ENCODE assay signal across 23 mouse cellular contexts in the genomic region with DNA sequence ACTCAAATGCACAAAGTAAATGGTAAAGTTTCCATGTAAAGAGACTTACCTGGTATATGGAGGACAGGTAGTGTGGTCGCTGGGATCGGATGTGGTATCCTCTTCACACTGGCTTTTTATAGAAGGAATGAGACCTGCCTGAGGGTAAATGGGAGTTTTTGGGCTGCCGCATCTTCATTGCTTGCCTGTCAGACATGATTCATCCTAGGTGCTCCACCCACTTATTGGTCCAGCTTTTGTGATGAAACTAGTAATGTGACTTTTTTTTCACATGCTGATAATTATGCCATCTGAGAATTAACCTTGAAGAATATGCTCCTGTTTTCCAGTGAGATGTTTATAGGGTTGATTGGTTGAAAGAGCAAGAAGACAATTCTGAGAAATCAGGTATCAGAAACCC. TPM values are rescaled to one million over a fixed set of nuclear protein-coding genes. Genes with fewer than 3 reads are reported as not detected.
"Had no signal": no experiment of that assay in that cellular context is flagged by ENCODE, and none has a peak within 500 bp of the region (broad histone marks: within the 10 kb centered on the region; RNA-seq: fewer than 3 reads in every experiment).

TSS of gene Sprr1b (minus strand) at position 101 of the 400 bp plus-strand sequence.

- H3K4me1 ChIP-seq: liver, embryonic 15.5 days; megakaryocyte, embryonic 14.5 days; midbrain, embryonic 13.5 days; midbrain, embryonic 15.5 days; neural tube, embryonic 12.5 days; stomach, embryonic 15.5 days had no signal

- H3K36me3 ChIP-seq: liver, embryonic 15.5 days; midbrain, embryonic 13.5 days; midbrain, embryonic 15.5 days; neural tube, embryonic 12.5 days; stomach, embryonic 15.5 days had no signal

- DNase-seq: liver, postnatal 0 days; lung, embryonic 14.5 days; lung, postnatal 14 days; lung, postnatal 36 days; right cerebral cortex, postnatal 14 days; thymus, adult 18-20 months; thymus, postnatal 14 days; thymus, postnatal 36 days had no signal

- H3K4me2 ChIP-seq: liver, embryonic 15.5 days; lung, embryonic 14.5 days; midbrain, embryonic 11.5 days; midbrain, embryonic 13.5 days; midbrain, embryonic 15.5 days; neural tube, embryonic 12.5 days; stomach, embryonic 15.5 days had no signal

- ATAC-seq: liver, postnatal 0 days; midbrain, embryonic 13.5 days; midbrain, embryonic 15.5 days had no signal

- H3K27me3 ChIP-seq: liver, embryonic 15.5 days; megakaryocyte, embryonic 14.5 days; midbrain, embryonic 13.5 days; midbrain, embryonic 15.5 days; neural tube, embryonic 12.5 days; stomach, embryonic 15.5 days had no signal

- H3K9ac ChIP-seq: liver, embryonic 15.5 days; liver, postnatal 0 days; lung, embryonic 14.5 days; midbrain, embryonic 13.5 days; midbrain, embryonic 15.5 days; neural tube, embryonic 12.5 days; stomach, embryonic 15.5 days had no signal

- H3K27ac ChIP-seq: liver, embryonic 15.5 days; macrophage; midbrain, embryonic 13.5 days; midbrain, embryonic 15.5 days; neural tube, embryonic 12.5 days; stomach, embryonic 15.5 days had no signal

- H3K9me3 ChIP-seq: liver, embryonic 15.5 days; megakaryocyte, embryonic 14.5 days; midbrain, embryonic 13.5 days; midbrain, embryonic 15.5 days; neural tube, embryonic 12.5 days; stomach, embryonic 15.5 days had no signal

- H3K4me3 ChIP-seq: liver, embryonic 15.5 days; megakaryocyte, embryonic 14.5 days; midbrain, embryonic 13.5 days; midbrain, embryonic 15.5 days; neural tube, embryonic 12.5 days; stomach, embryonic 15.5 days had no signal

RNA-seq across cellular contexts. Expression of gene Sprr1b, which starts in this region (rescaled TPM):
- total RNA-seq: megakaryocyte progenitor cell, adult 5-6 weeks; midbrain, postnatal 0 days; monocyte, adult 5-6 weeks; neutrophil, adult 5-6 weeks had no signal
- polyA plus RNA-seq: liver, embryonic 15.5 days; liver, postnatal 0 days; lung, embryonic 14.5 days; lung, embryonic 16.5 days; macrophage; midbrain, embryonic 11.5 days; midbrain, embryonic 13.5 days; midbrain, embryonic 15.5 days; midbrain, postnatal 0 days; neural tube, embryonic 12.5 days; neural tube, embryonic 14.5 days; spleen, adult 2 months had no signal
